ENCODE assay signal across 8 mouse cellular contexts in the genomic region with DNA sequence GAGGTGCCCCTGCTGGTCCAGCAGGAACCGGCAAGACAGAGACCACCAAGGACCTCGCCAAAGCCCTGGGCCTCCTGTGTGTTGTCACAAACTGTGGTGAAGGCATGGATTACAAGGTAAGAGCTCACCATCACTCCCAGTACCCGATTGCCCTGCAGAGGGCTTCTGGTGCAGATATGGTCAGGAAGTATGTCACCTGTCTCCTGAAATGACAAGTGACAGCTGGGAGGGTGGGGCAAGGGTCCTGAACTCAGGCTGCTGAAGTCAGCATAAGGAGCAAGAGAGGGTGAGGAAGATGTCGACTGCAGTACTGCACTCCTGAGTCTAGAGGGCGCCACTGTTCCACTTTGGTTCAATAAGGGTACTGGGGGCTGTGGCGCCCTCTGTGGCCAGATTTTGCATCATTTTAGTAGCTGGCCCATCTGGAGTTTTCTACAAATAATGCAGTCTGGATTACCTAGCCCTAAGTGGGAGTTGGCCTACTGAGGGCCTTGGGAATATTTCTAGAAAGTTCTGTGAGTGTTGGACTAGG. TPM values are rescaled to one million over a fixed set of nuclear protein-coding genes. Genes with fewer than 3 reads are reported as not detected.
DNase-seq lines count a peak whose midpoint lies in the region; ATAC-seq and TF ChIP-seq lines count a peak whose summit lies in the region.

No protein-coding gene starts in this region.

- 62% methylated on average over 6 of the region's 6 CpGs for WGBS in intestine, postnatal 0 days
- WGBS in intestine, embryonic 16.5 days, result 59% methylated on average over 6 of the region's 6 CpGs

- ATAC-seq in intestine, postnatal 0 days, result no peak
- no peak for ATAC-seq in intestine, embryonic 16.5 days
- no peak for ATAC-seq in megakaryocyte, adult 5-6 weeks (ENCODE audit: poor library complexity, severe bottlenecking)

- TF ChIP-seq CTCF in intestine, postnatal 0 days (IDR thresholded peaks at IDR 0.05; ENCODE audit: low read depth), result peak; percentile 84
- TF ChIP-seq CTCF in MEL (IDR thresholded peaks at IDR 0.05 in 2 of 3, conservative IDR thresholded peaks at IDR 0.05 in 1 of 3; ENCODE audit: control insufficient read depth in 1 of 3, insufficient read depth in 1 of 3, low read depth in 2 of 3, low read length in 3 of 3, poor library complexity in 1 of 3, severe bottlenecking in 1 of 3), result peak; percentile 78 to 99 (median 78)

- no peaks in the 10 kb centered on the region for H3K4me1 ChIP-seq in intestine, postnatal 0 days (replicated peaks; ENCODE audit: control insufficient read depth, insufficient read depth, low read length)
- H3K4me1 ChIP-seq in intestine, embryonic 16.5 days (ENCODE audit: control insufficient read depth, insufficient read depth, low read length), result no peaks in the 10 kb centered on the region
- H3K4me1 ChIP-seq in MEL (ENCODE audit: control insufficient read depth in 1 of 2, insufficient read depth in 2 of 2, low read length in 2 of 2), result peaks cover 6 to 12% of the 10 kb centered on the region in 2 experiments

- no peak for TF ChIP-seq POLR2A in MEL (IDR thresholded peaks at IDR 0.05; ENCODE audit: control insufficient read depth in 1 of 2, insufficient read depth in 1 of 2, low read depth in 1 of 2, low read length in 2 of 2, poor library complexity in 1 of 2)

- H3K4me3 ChIP-seq in intestine, postnatal 0 days (ENCODE audit: low read depth, low read length), result no peak overlapping the region
- H3K4me3 ChIP-seq in intestine, embryonic 16.5 days (ENCODE audit: low read length), result no peak overlapping the region
- H3K4me3 ChIP-seq in MEL (ENCODE audit: control insufficient read depth in 1 of 2, insufficient read depth in 1 of 2, low read depth in 2 of 2, low read length in 2 of 2), result no peak overlapping the region

- H3K9ac ChIP-seq in intestine, postnatal 0 days (ENCODE audit: low read depth, low read length), result no peak overlapping the region
- no peak overlapping the region for H3K9ac ChIP-seq in intestine, embryonic 16.5 days (ENCODE audit: low read depth, low read length)
- no peak overlapping the region for H3K9ac ChIP-seq in MEL (ENCODE audit: control insufficient read depth, low read depth, low read length, poor library complexity, severe bottlenecking)

- H3K27me3 ChIP-seq in intestine, postnatal 0 days (replicated peaks; ENCODE audit: control insufficient read depth, insufficient read depth, low read length), result no peaks in the 10 kb centered on the region
- no peaks in the 10 kb centered on the region for H3K27me3 ChIP-seq in intestine, embryonic 16.5 days (replicated peaks; ENCODE audit: control insufficient read depth, insufficient read depth, low read length)
- no peaks in the 10 kb centered on the region for H3K27me3 ChIP-seq in MEL (ENCODE audit: control insufficient read depth in 1 of 2, insufficient read depth in 2 of 2, low read length in 2 of 2)

- TF ChIP-seq EP300 in MEL (IDR thresholded peaks at IDR 0.05; ENCODE audit: low read depth in 1 of 2, low read length in 2 of 2), result no peak

- no peaks in the 10 kb centered on the region for H3K36me3 ChIP-seq in intestine, postnatal 0 days (ENCODE audit: control insufficient read depth, insufficient read depth)
- no peaks in the 10 kb centered on the region for H3K36me3 ChIP-seq in intestine, embryonic 16.5 days (ENCODE audit: control insufficient read depth, insufficient read depth, low read length)
- H3K36me3 ChIP-seq in MEL (ENCODE audit: control insufficient read depth in 1 of 2, insufficient read depth in 2 of 2, low read length in 2 of 2), result no peaks in the 10 kb centered on the region

- H3K4me2 ChIP-seq in intestine, postnatal 0 days (replicated peaks; ENCODE audit: low read depth), result no peak overlapping the region
- no peak overlapping the region for H3K4me2 ChIP-seq in intestine, embryonic 16.5 days (ENCODE audit: low read depth, low read length)

- TF ChIP-seq RAD21 in MEL (IDR thresholded peaks at IDR 0.05; ENCODE audit: low read depth, low read length), result peak; percentile 66

- H3K27ac ChIP-seq in intestine, postnatal 0 days (ENCODE audit: low read depth, low read length), result no peak overlapping the region
- no peak overlapping the region for H3K27ac ChIP-seq in intestine, embryonic 16.5 days (ENCODE audit: low read length)
- no peak overlapping the region for H3K27ac ChIP-seq in MEL (ENCODE audit: control insufficient read depth, low read depth, low read length)

- peak; percentile 74 for DNase-seq in MEL (ENCODE audit: low read depth, low spot score)
- peak; percentile 74 for DNase-seq in cerebellum, adult 11-12 months
- DNase-seq in gastrocnemius, adult 8-10 months (ENCODE audit: low spot score in 2 of 2), result peak; percentile 13 to 36
- DNase-seq in left cerebral cortex, adult 11 months (ENCODE audit: low spot score), result peak; percentile 46
- DNase-seq in naive thymus-derived CD4-positive, alpha-beta T cell, adult 2 months (ENCODE audit: low read depth), result peak; percentile 76

- H3K9me3 ChIP-seq in intestine, postnatal 0 days (ENCODE audit: control insufficient read depth), result no peaks in the 10 kb centered on the region
- H3K9me3 ChIP-seq in intestine, embryonic 16.5 days (ENCODE audit: control insufficient read depth, low read length), result no peaks in the 10 kb centered on the region
- no peaks in the 10 kb centered on the region for H3K9me3 ChIP-seq in MEL (replicated peaks; ENCODE audit: insufficient read depth, low read length)

- no peaks in the 10 kb centered on the region for H3K79me2 ChIP-seq in MEL (ENCODE audit: control insufficient read depth, insufficient read depth, low read length, poor library complexity)

TF ChIP-seq in MEL, 35 proteins besides CTCF, POLR2A, EP300 and RAD21:
- no peak for TF ChIP-seq HCFC1 (IDR thresholded peaks at IDR 0.05; ENCODE audit: low read depth, low read length)
- peak; percentile 43 for TF ChIP-seq ZC3H11A (IDR thresholded peaks at IDR 0.05; ENCODE audit: low read depth, low read length)
- no peak for TF ChIP-seq USF2 (IDR thresholded peaks at IDR 0.05; ENCODE audit: borderline replicate concordance in 1 of 2, insufficient read depth in 1 of 2, low read depth in 1 of 2, low read length in 2 of 2)
- peak; percentile 62 for TF ChIP-seq SMC3 (IDR thresholded peaks at IDR 0.05; ENCODE audit: low read depth, low read length)

RNA-seq across cellular contexts. Expression of gene Dnah10, which starts 52.4 kb away (rescaled TPM):
- polyA plus RNA-seq in intestine, postnatal 0 days (2015; fragmentation: Nextera tagmentation; extraction: Ambion mirVana), result 0.01 TPM in 2 replicates
- polyA plus RNA-seq in intestine, embryonic 16.5 days (2015; fragmentation: Nextera tagmentation; extraction: Ambion mirVana), result 0.02 and 0.04 TPM in 2 replicates
- total RNA-seq in MEL (2012; rRNA removed), result 0.03 and 0.04 TPM in 2 replicates
- under 1 TPM in 1 of 2 experiments, not detected in 1; 0.11 TPM for polyA plus RNA-seq in MEL (2012; ENCODE audit: insufficient read depth in 1 of 2, insufficient read length in 2 of 2, low read depth in 1 of 2, low replicate concordance in 2 of 2, missing spikeins in 1 of 2)
- total RNA-seq in gastrocnemius, adult 8-10 months (2022), result under 1 TPM in 3 of 4 experiments, not detected in 1; 0.02 to 0.05 (median 0.02) TPM
- total RNA-seq in megakaryocyte, adult 5-6 weeks (2015), result not detected in 2 replicates
- total RNA-seq in megakaryocyte, adult 5-6 weeks (2017), result 0.04 TPM in 1 of 2 replicates, not detected in the other

Comparison
In these comparisons a context has a peak if more than half of its experiments do, and no peak if none do; other contexts are left out.
1. DNase-seq: peak in every context shown above with its lines; median percentile 76 in naive thymus-derived CD4-positive, alpha-beta T cell, adult 2 months; 74 in MEL; 74 in cerebellum, adult 11-12 months; 46 in left cerebral cortex, adult 11 months; 24 in gastrocnemius, adult 8-10 months.